In genomic region chr16:30262664-30263063, GRCm38 (mm10) we compare ENCODE assay signal across 7 mouse cellular contexts. TPM values are rescaled to one million over a fixed set of nuclear protein-coding genes. Genes with fewer than 3 reads are reported as not detected.
DNase-seq lines count a peak whose midpoint lies in the region; ATAC-seq lines count a peak whose summit lies in the region.

No protein-coding gene starts in this region.

- H3K4me1 ChIP-seq in forebrain, embryonic 14.5 days (ENCODE audit: control insufficient read depth, insufficient read depth, low read length) = no peaks in the 10 kb centered on the region

- no peaks in the 10 kb centered on the region for H3K9me3 ChIP-seq in forebrain, embryonic 14.5 days (replicated peaks; ENCODE audit: control insufficient read depth, low read length)

- no peak overlapping the region for H3K4me2 ChIP-seq in forebrain, embryonic 14.5 days (ENCODE audit: low read length)

- DNase-seq in 416B (ENCODE audit: low read depth) = peak; percentile 77
- peak; percentile 63 for DNase-seq in CD4-positive helper T cell, adult 2 months (ENCODE audit: low read depth, low spot score)
- DNase-seq in brain, adult 2 months (ENCODE audit: low read depth, low spot score) = peak; percentile 79
- DNase-seq in forebrain, embryonic 14.5 days (ENCODE audit: low spot score) = peak; percentile 82
- DNase-seq in kidney, postnatal 36 days = peak; percentile 68 to 91
- DNase-seq in lung, postnatal 25 days (ENCODE audit: low spot score) = peak; percentile 66
- DNase-seq in spleen, adult 18-20 months = peak; percentile 29 to 72

- H3K9ac ChIP-seq in forebrain, embryonic 14.5 days (ENCODE audit: low read length) = no peak overlapping the region

- H3K27me3 ChIP-seq in forebrain, embryonic 14.5 days (replicated peaks; ENCODE audit: control insufficient read depth, insufficient read depth, low read length) = no peaks in the 10 kb centered on the region

- H3K27ac ChIP-seq in forebrain, embryonic 14.5 days (ENCODE audit: low read depth, low read length) = no peak overlapping the region

- peak; percentile 55 for ATAC-seq in forebrain, embryonic 14.5 days

- no peaks in the 10 kb centered on the region for H3K36me3 ChIP-seq in forebrain, embryonic 14.5 days (ENCODE audit: control insufficient read depth, insufficient read depth, low read length)

- no peak overlapping the region for H3K4me3 ChIP-seq in forebrain, embryonic 14.5 days (ENCODE audit: low read depth, low read length)

- WGBS in forebrain, embryonic 14.5 days = 0% methylated on average over 2 of the region's 2 CpGs

RNA-seq across cellular contexts. Expression of gene Cpn2, which starts 4.6 kb away (rescaled TPM):
- polyA plus RNA-seq in forebrain, embryonic 14.5 days (2014; fragmentation: Nextera tagmentation; extraction: Ambion mirVana) = not detected in 2 replicates

RNA-seq across cellular contexts. Expression of gene Lrrc15, which starts 20.4 kb away (rescaled TPM):
- 0.07 and 0.10 TPM in 2 replicates for polyA plus RNA-seq in forebrain, embryonic 14.5 days (2014; fragmentation: Nextera tagmentation; extraction: Ambion mirVana)

RNA-seq across cellular contexts. Expression of gene Gp5, which starts 47.9 kb away (rescaled TPM):
- polyA plus RNA-seq in forebrain, embryonic 14.5 days (2014; fragmentation: Nextera tagmentation; extraction: Ambion mirVana) = 0.28 and 0.32 TPM in 2 replicates
